Mouse (Mus musculus) inflammation-experienced regulatory T-cells, adult 16 weeks (primary cell): ENCODE data around the gene Hspe1. TPM values are rescaled to one million over a fixed set of nuclear protein-coding genes. Genes with fewer than 3 reads are reported as not detected.

Experiments
- polyA plus RNA-seq: library from polyadenylated mRNA; unstranded; fragments of 100-300 nt; shearing (Covaris generic); gene quantifications from one replicate; pipeline ENCODE4 v1.2.1, GENCODE M21; 2017

Hspe1 gene
- 145 TPM for polyA plus RNA-seq

DNA sequence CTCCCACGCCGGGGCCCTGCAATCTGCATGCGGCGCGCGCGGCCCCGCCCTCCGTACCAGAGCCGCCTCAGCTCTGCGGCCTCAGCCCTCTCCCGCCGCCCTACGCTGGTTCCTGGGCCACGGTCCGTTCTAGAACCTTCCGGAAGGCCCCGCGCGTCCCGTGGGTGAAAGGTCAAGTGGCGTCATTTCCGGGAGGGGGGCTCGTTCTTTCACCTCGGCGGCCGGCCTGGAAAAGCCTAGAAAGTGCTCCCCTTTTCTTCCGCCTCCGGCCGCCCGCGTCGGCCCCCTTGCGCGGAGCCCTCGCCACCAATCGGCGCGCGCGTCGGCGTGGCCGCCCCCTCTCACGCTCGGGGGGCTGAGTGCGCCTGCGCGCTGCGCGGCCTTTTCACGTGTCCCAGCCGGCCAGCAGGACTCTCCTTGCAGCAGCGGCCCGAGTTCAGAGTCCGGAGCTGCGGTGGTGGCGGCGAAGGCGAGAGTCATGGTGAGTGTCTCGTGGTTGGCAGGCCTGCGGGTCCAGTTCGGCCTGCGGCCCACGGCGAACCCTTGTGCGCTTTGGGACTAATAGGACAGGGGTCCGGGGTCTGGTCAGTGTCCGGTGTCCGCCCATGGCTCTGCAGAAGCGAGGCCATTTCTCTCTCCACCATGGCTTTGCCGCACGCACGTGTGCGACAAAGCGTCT is at the start of gene Hspe1, which contains the start of gene Hspd1:
Hspe1 (plus strand) TSS at position 201 of the 679 bp plus-strand sequence.
Hspd1 (minus strand) TSS at position 312 of the 679 bp plus-strand sequence.

DNA sequence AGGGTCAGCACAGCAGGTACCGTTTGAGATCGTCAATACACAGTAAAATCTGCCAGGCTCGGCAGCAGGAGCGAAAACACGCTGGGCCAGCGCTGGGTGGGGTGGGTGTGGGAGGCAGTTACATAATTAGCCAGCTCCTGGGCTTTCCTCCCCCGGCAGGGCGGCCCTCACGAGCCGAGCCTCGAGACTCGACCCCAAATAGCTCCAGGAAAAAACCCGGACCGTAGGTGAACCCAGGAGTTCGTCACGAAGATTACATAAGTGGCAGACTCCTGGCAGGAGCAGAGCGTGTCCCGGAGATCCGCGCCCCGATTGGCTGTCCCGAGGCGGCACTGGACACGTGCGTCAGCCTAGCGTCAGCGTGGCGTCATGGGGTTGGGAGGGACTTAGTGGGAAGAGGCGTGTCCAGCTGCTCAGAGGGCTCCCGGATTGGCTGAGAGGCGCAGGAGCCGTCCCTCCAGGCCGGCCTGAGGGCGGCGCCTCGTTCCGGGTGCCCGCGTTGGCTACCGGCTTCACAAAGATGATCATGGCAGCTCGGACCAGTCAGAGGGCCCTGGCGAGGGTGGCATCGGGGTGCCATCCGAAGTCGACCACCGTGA is 35.5 kb upstream of the Hspe1 start, which contains the start of gene Coq10b:
Coq10b (plus strand) TSS at position 416 of the 599 bp plus-strand sequence.

DNA sequence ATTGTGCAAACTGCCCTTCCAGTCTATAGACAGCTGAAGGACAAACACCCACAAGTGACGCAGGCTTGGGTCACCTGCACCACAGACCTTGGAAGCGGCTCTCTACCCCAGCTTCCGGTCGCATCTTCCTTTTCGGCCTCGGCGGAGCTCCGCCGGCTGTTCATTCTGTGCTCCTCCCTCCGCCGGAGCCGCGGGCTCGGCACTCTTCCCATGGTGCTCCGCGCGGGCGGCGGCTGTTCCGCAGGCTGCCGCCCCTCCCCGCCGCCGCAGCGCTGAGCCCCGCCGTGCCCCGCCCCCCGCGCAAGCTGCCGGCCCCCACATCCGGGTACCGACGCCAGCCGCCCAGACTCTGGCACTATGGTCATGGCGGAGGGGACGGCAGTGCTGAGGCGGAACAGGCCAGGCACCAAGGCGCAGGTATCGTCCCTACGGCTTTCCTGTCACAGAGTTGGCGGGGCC is 43.0 kb downstream of the Hspe1 start, which contains the start of gene Mob4:
Mob4 (plus strand) TSS at position 289 of the 459 bp plus-strand sequence.

Other genes starting within 250 kb of the Hspe1 start
- 391 TPM for gene Ankrd44, start 161.7 kb upstream of the Hspe1 start, polyA plus RNA-seq
- 733 TPM for gene Sf3b1, start 60.7 kb upstream of the Hspe1 start, polyA plus RNA-seq
- 24.5 TPM for gene Coq10b, start 35.4 kb upstream of the Hspe1 start, polyA plus RNA-seq
- gene Hspd1, start 111 bp downstream of the Hspe1 start, polyA plus RNA-seq: 192 TPM
- gene Mob4, start 43.1 kb downstream of the Hspe1 start, polyA plus RNA-seq: 116 TPM
- 5.2 TPM for gene Rftn2, start 138.7 kb downstream of the Hspe1 start, polyA plus RNA-seq
- gene Mars2, start 149.0 kb downstream of the Hspe1 start, polyA plus RNA-seq: 3.4 TPM